Mouse (Mus musculus) NIH3T3 (cell line): ENCODE results near the gene Ift140.
A peak's percentile ranks its signal among the peaks of the same experiment; 100 is the strongest.

Experiments used
- DNase-seq: peaks from one replicate; pipeline ENCODE4 v3.0.0-alpha.2; 2012; ENCODE audit warnings: low read depth

Gene Ift140

GRCm38 (mm10) chr17:25077771-25078372 is 62.0 kb downstream of the Ift140 start:
- peak; percentile 49 for DNase-seq

GRCm38 (mm10) chr17:25080210-25080609 is 64.3 kb downstream of the Ift140 start:
- DNase-seq: no peak

GRCm38 (mm10) chr17:25080960-25081381 is 65.1 kb downstream of the Ift140 start:
- DNase-seq: no peak

GRCm38 (mm10) chr17:25082081-25082847 is 66.4 kb downstream of the Ift140 start:
- peak; percentile 67 for DNase-seq

GRCm38 (mm10) chr17:25082887-25083286 is 67.0 kb downstream of the Ift140 start:
- no peak for DNase-seq

GRCm38 (mm10) chr17:25083444-25083931 is 67.6 kb downstream of the Ift140 start, which contains the start of gene Tmem204:
TSS of gene Tmem204 (minus strand) at chr17:25083591.
- DNase-seq: peak; percentile 97

- DNase-seq: peak; percentile 49
Observed at GRCm38 (mm10) chr17:25084835-25085385, 69.0 kb downstream of the Ift140 start.

- no peak for DNase-seq
Observed at GRCm38 (mm10) chr17:25086724-25087123, 70.8 kb downstream of the Ift140 start.

GRCm38 (mm10) chr17:25089158-25089557 is 73.3 kb downstream of the Ift140 start:
- no peak for DNase-seq

GRCm38 (mm10) chr17:25090450-25090849 is 74.6 kb downstream of the Ift140 start:
- no peak for DNase-seq

GRCm38 (mm10) chr17:25096221-25096620 is 80.3 kb downstream of the Ift140 start:
- DNase-seq: no peak

- no peak for DNase-seq
Observed at GRCm38 (mm10) chr17:25100052-25100451, 84.2 kb downstream of the Ift140 start.

- no peak for DNase-seq
Observed at GRCm38 (mm10) chr17:25101338-25101737, 85.5 kb downstream of the Ift140 start.

- DNase-seq: no peak
Observed at GRCm38 (mm10) chr17:25107786-25108185, 91.9 kb downstream of the Ift140 start.

GRCm38 (mm10) chr17:25109578-25109977 is 93.7 kb downstream of the Ift140 start:
- DNase-seq: peak; percentile 81

GRCm38 (mm10) chr17:25110590-25110989 is 94.7 kb downstream of the Ift140 start:
- no peak for DNase-seq

- no peak for DNase-seq
Observed at GRCm38 (mm10) chr17:25111220-25111619, 95.3 kb downstream of the Ift140 start.

- no peak for DNase-seq
Observed at GRCm38 (mm10) chr17:25111739-25112422, 96.0 kb downstream of the Ift140 start.

- DNase-seq: no peak
Observed at GRCm38 (mm10) chr17:25112423-25112810, 96.5 kb downstream of the Ift140 start.

GRCm38 (mm10) chr17:25114908-25115645 is 99.2 kb downstream of the Ift140 start:
- DNase-seq: peak; percentile 35

- peak; percentile 97 for DNase-seq
Observed at GRCm38 (mm10) chr17:25115664-25116432, 100.0 kb downstream of the Ift140 start, which contains the start of gene Telo2. TSS of gene Telo2 (minus strand) at chr17:25115967.
